30 mouse cellular contexts compared by ENCODE assay signal in the genomic region with DNA sequence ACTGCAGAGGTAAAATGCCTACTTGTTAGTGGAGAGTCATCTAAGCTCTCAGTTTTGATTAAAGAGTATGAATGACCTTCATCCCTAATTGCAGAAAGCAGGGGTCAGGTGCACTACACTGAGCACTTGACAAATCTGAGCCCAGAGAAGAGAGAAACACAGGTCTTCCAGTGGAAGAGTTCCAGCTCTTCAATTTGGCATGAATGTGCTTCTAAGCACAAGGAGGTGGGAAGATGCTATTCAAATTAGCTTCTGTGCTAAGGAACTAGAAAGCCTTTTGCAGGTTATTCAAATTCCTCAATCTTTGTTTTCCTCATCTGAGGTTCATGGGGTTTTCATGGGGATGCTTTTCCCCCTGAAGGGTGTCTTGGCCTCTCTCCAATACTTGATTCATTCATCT.
DNase-seq lines count a peak whose midpoint lies in the region; ATAC-seq and TF ChIP-seq lines count a peak whose summit lies in the region.
"Had no signal": no experiment of that assay in that cellular context is flagged by ENCODE, and none has a peak within 500 bp of the region (broad histone marks: within the 10 kb centered on the region; RNA-seq: fewer than 3 reads in every experiment).

No protein-coding gene starts in this region.

- TF ChIP-seq POLR2A in olfactory bulb, adult 2 months (IDR thresholded peaks at IDR 0.05; ENCODE audit: insufficient read depth, low read depth, low read length): no peak

- no peaks in the 10 kb centered on the region for H3K36me3 ChIP-seq in midbrain, embryonic 11.5 days (ENCODE audit: control insufficient read depth, insufficient read depth, low read length)
- no peaks in the 10 kb centered on the region for H3K36me3 ChIP-seq in midbrain, embryonic 14.5 days (ENCODE audit: control insufficient read depth, insufficient read depth, low read length)
- H3K36me3 ChIP-seq: G1E; heart, embryonic 10.5 days; heart, embryonic 13.5 days; intestine, embryonic 15.5 days had no signal

- TF ChIP-seq CTCF in olfactory bulb, adult 2 months (IDR thresholded peaks at IDR 0.05; ENCODE audit: insufficient read depth, low read depth, low read length): no peak

- 0 out of 2 replicates have a peak, but pooled peaks cover 4% of the 10 kb centered on the region for H3K4me1 ChIP-seq in midbrain, embryonic 11.5 days (ENCODE audit: control insufficient read depth, insufficient read depth, low read length)
- peaks cover 31% of the 10 kb centered on the region for H3K4me1 ChIP-seq in midbrain, embryonic 14.5 days (ENCODE audit: control insufficient read depth, insufficient read depth, low read length)
- peaks cover 7% of the 10 kb centered on the region for H3K4me1 ChIP-seq in olfactory bulb, adult 2 months (ENCODE audit: control insufficient read depth, insufficient read depth, low read length)
- H3K4me1 ChIP-seq: intestine, embryonic 15.5 days had no signal

- H3K4me3 ChIP-seq in midbrain, embryonic 11.5 days (ENCODE audit: low read depth, low read length): no peak overlapping the region
- H3K4me3 ChIP-seq in midbrain, embryonic 14.5 days (replicated peaks; ENCODE audit: low read depth, low read length): no peak overlapping the region
- no peak overlapping the region for H3K4me3 ChIP-seq in olfactory bulb, adult 2 months (ENCODE audit: insufficient read depth, low read depth, low read length)
- H3K4me3 ChIP-seq: heart, adult 2 months; heart, embryonic 10.5 days; heart, embryonic 13.5 days; intestine, embryonic 15.5 days had no signal

- ATAC-seq in frontal cortex, adult (ENCODE audit: low TSS enrichment): peak; percentile 73
- ATAC-seq in midbrain, embryonic 11.5 days (ENCODE audit: low FRiP score): no peak
- no peak for ATAC-seq in midbrain, embryonic 14.5 days (ENCODE audit: low FRiP score, low TSS enrichment)
- ATAC-seq: forebrain, embryonic 14.5 days; forebrain, postnatal 0 days; hindbrain, embryonic 16.5 days; intestine, embryonic 15.5 days; Patski had no signal

- H3K9me3 ChIP-seq in midbrain, embryonic 11.5 days (ENCODE audit: control insufficient read depth, low read length): no peaks in the 10 kb centered on the region
- H3K9me3 ChIP-seq in midbrain, embryonic 14.5 days (ENCODE audit: control insufficient read depth, low read length): no peaks in the 10 kb centered on the region
- H3K9me3 ChIP-seq: G1E; heart, embryonic 10.5 days; heart, embryonic 13.5 days; intestine, embryonic 15.5 days had no signal

- H3K9ac ChIP-seq in midbrain, embryonic 11.5 days (ENCODE audit: low read length): no peak overlapping the region
- no peak overlapping the region for H3K9ac ChIP-seq in midbrain, embryonic 14.5 days (replicated peaks; ENCODE audit: low read length)
- H3K9ac ChIP-seq: forebrain, postnatal 0 days; heart, embryonic 13.5 days; intestine, embryonic 15.5 days had no signal

- H3K27me3 ChIP-seq in midbrain, embryonic 11.5 days (ENCODE audit: control insufficient read depth, insufficient read depth, low read length): no peaks in the 10 kb centered on the region
- H3K27me3 ChIP-seq in midbrain, embryonic 14.5 days (ENCODE audit: control insufficient read depth, insufficient read depth, low read length): no peaks in the 10 kb centered on the region
- H3K27me3 ChIP-seq: CH12.LX; heart, embryonic 13.5 days; intestine, embryonic 15.5 days had no signal

- H3K4me2 ChIP-seq in midbrain, embryonic 11.5 days: no peak overlapping the region
- no peak overlapping the region for H3K4me2 ChIP-seq in midbrain, embryonic 14.5 days (ENCODE audit: low read length)
- H3K4me2 ChIP-seq: heart, embryonic 13.5 days; intestine, embryonic 15.5 days had no signal

- H3K27ac ChIP-seq in midbrain, embryonic 11.5 days (ENCODE audit: low read depth, low read length): no peak overlapping the region
- H3K27ac ChIP-seq in midbrain, embryonic 14.5 days (replicated peaks; ENCODE audit: low read depth, low read length): no peak overlapping the region
- H3K27ac ChIP-seq in olfactory bulb, adult 2 months (ENCODE audit: insufficient read depth, low read depth, low read length): peak overlapping the region; percentile 67; the same call in 1 of the 2 replicates
- H3K27ac ChIP-seq: heart, adult 2 months; heart, embryonic 10.5 days; heart, embryonic 13.5 days; intestine, embryonic 15.5 days had no signal

- DNase-seq in frontal cortex, postnatal 14 days (ENCODE audit: low spot score in 2 of 2): no peak
- peak; percentile 17 for DNase-seq in midbrain, embryonic 11.5 days (ENCODE audit: low spot score, missing footprints)
- DNase-seq in midbrain, embryonic 14.5 days: no peak
- peak; percentile 75 for DNase-seq in brain, adult 2 months (ENCODE audit: low read depth, low spot score)
- DNase-seq in layer of hippocampus, adult 8-10 months (ENCODE audit: low spot score in 2 of 2): no peak
- no peak for DNase-seq in adrenal gland, adult (ENCODE audit: inconsistent age in 2 of 2, low spot score in 1 of 2)
- DNase-seq: adrenal gland, adult 2 months; adrenal gland, postnatal 14 days; B cell, adult 2 months; cerebellum, adult 11 months; cerebellum, adult 2 months; cerebellum, adult 9-11 months; cerebellum, postnatal 25 days; embryo, embryonic 11 days; forebrain, postnatal 0 days; gastrocnemius, postnatal 10 days; gastrocnemius, postnatal 36 days; heart, adult 2 months; heart, postnatal 14 days; heart, postnatal 4 days had no signal

Comparison
In these comparisons a context has a peak if more than half of its experiments do, and no peak if none do; other contexts are left out.
1. DNase-seq: peak in midbrain, embryonic 11.5 days (single experiment) and brain, adult 2 months (single experiment); none in frontal cortex, postnatal 14 days (0 of 2), midbrain, embryonic 14.5 days (single experiment), layer of hippocampus, adult 8-10 months (0 of 2) and adrenal gland, adult (0 of 2).